Mouse (Mus musculus) layer of hippocampus, adult 18-20 months (tissue): ENCODE measurements around the gene Ptpre. TPM values are rescaled to one million over a fixed set of nuclear protein-coding genes. Genes with fewer than 3 reads are reported as not detected.
A peak's percentile ranks its signal among the peaks of the same experiment; 100 is the strongest.

Source experiments
- DNase-seq, 2 experiments: peaks; one replicate each; pipeline ENCODE4 v3.0.0; 2022; ENCODE audit warnings: low spot score in 2 of 2
- total RNA-seq, 2 experiments: library from RNA; stranded (reverse); gene quantifications; 2 replicates each; pipeline ENCODE4 v1.2.3; 2021

Gene Ptpre
- total RNA-seq, 2 experiments from 2014 or later = 47.1 to 49.3 TPM

GRCm38 (mm10) chr7:135529068-135529467 lies 8.2 kb upstream of the Ptpre start:
- no peak for DNase-seq

- DNase-seq = peak; percentile 41 to 69
Observed at GRCm38 (mm10) chr7:135534548-135535189, 2.6 kb upstream of the Ptpre start.

GRCm38 (mm10) chr7:135535908-135536307 lies 1.4 kb upstream of the Ptpre start:
- no peak for DNase-seq

GRCm38 (mm10) chr7:135537948-135538741 lies 864 bp downstream of the Ptpre start:
- DNase-seq = peak in 1 of 2 experiments; percentile 65

GRCm38 (mm10) chr7:135539429-135539828 lies 2.1 kb downstream of the Ptpre start:
- DNase-seq = no peak

- no peak for DNase-seq
Observed at GRCm38 (mm10) chr7:135542235-135542634, 5.0 kb downstream of the Ptpre start.

- DNase-seq = no peak
Observed at GRCm38 (mm10) chr7:135543033-135543432, 5.8 kb downstream of the Ptpre start.

- DNase-seq = no peak
Observed at GRCm38 (mm10) chr7:135544321-135544720, 7.0 kb downstream of the Ptpre start.

- DNase-seq = no peak
Observed at GRCm38 (mm10) chr7:135545957-135546356, 8.7 kb downstream of the Ptpre start.

- DNase-seq = no peak
Observed at GRCm38 (mm10) chr7:135546530-135546929, 9.2 kb downstream of the Ptpre start.

GRCm38 (mm10) chr7:135548434-135548833 lies 11.2 kb downstream of the Ptpre start:
- no peak for DNase-seq

GRCm38 (mm10) chr7:135551547-135551946 lies 14.3 kb downstream of the Ptpre start:
- DNase-seq = no peak

- no peak for DNase-seq
Observed at GRCm38 (mm10) chr7:135553550-135553949, 16.3 kb downstream of the Ptpre start.

- no peak for DNase-seq
Observed at GRCm38 (mm10) chr7:135556663-135557402, 19.6 kb downstream of the Ptpre start.

- DNase-seq = no peak
Observed at GRCm38 (mm10) chr7:135560280-135560679, 23.0 kb downstream of the Ptpre start.

- DNase-seq = no peak
Observed at GRCm38 (mm10) chr7:135564022-135564421, 26.7 kb downstream of the Ptpre start.

GRCm38 (mm10) chr7:135566013-135566412 lies 28.7 kb downstream of the Ptpre start:
- peak; percentile 55 to 75 for DNase-seq

- DNase-seq = no peak
Observed at GRCm38 (mm10) chr7:135567582-135567981, 30.3 kb downstream of the Ptpre start.

- DNase-seq = no peak
Observed at GRCm38 (mm10) chr7:135568550-135568949, 31.3 kb downstream of the Ptpre start.

- DNase-seq = no peak
Observed at GRCm38 (mm10) chr7:135571392-135571791, 34.1 kb downstream of the Ptpre start.

- no peak for DNase-seq
Observed at GRCm38 (mm10) chr7:135571951-135572559, 34.8 kb downstream of the Ptpre start.
